Mouse (Mus musculus) heart, embryonic 15.5 days (tissue): ENCODE results near the gene Ptprs. TPM values are rescaled to one million over a fixed set of nuclear protein-coding genes. Genes with fewer than 3 reads are reported as not detected.

ENCODE experiments used
- ATAC-seq: fragments of 200-750 bp; cut with Nextera tagmentation; replicated peaks from 2 replicates; pipeline ENCODE4 v1.8.0; 2017; ENCODE audit warnings: low read depth, moderate TSS enrichment; ENCODE audit not compliant: insufficient number of reproducible peaks, insufficient read depth, low FRiP score
- H3K27ac ChIP-seq: fragments of 300-500 bp; sonication (generic); 2 replicates; pipeline ENCODE4 v1.5.1; 2015; ENCODE audit warnings: mild to moderate bottlenecking, inconsistent platforms
- H3K27me3 ChIP-seq: fragments of 300-500 bp; sonication (generic); 2 replicates; pipeline ENCODE4 v1.6.1; 2015; ENCODE audit warnings: inconsistent platforms
- H3K36me3 ChIP-seq: fragments of 300-500 bp; sonication (generic); 2 replicates; pipeline ENCODE4 v1.6.1; 2015; ENCODE audit warnings: mild to moderate bottlenecking, inconsistent platforms
- H3K4me1 ChIP-seq: fragments of 300-500 bp; sonication (generic); replicated peaks from 2 replicates; pipeline ENCODE4 v1.6.1; 2015; ENCODE audit warnings: inconsistent platforms
- H3K4me2 ChIP-seq: fragments of 300-500 bp; sonication (generic); 2 replicates; pipeline ENCODE4 v1.6.1; 2015; ENCODE audit warnings: inconsistent platforms, mild to moderate bottlenecking, moderate library complexity
- H3K4me3 ChIP-seq: fragments of 300-500 bp; sonication (generic); 2 replicates; pipeline ENCODE4 v1.5.1; 2015; ENCODE audit warnings: mild to moderate bottlenecking, inconsistent platforms
- H3K9ac ChIP-seq: fragments of 300-500 bp; sonication (generic); 2 replicates; pipeline ENCODE4 v1.6.1; 2015; ENCODE audit warnings: mild to moderate bottlenecking, inconsistent platforms
- H3K9me3 ChIP-seq: fragments of 300-500 bp; sonication (generic); replicated peaks from 2 replicates; pipeline ENCODE4 v1.6.1; 2016; ENCODE audit warnings: inconsistent platforms
- WGBS: fragments of 180-500 bp; shearing (Covaris S2); methylation state at CpG from one replicate; pipeline ENCODE4 v1.1.7; 2015; ENCODE audit warnings: mixed read lengths; 5-methylcytosine and 5-hydroxymethylcytosine counted together
- polyA plus RNA-seq: library from polyadenylated mRNA; unstranded; fragments of >200 nt; fragmentation: Nextera tagmentation; extraction: Ambion mirVana; gene quantifications from 2 replicates; pipeline ENCODE4 v1.2.1, GENCODE M21; 2015

Ptprs gene
- polyA plus RNA-seq, 1 experiment from 2014 or later, result 37.6 TPM

- 84% methylated on average over 14 of the region's 14 CpGs for WGBS
- ATAC-seq, result no peak
- Histone ChIP-seq H3K4me2 (no peak overlapping the region), H3K36me3 (peaks cover 38% of the 10 kb centered on the region), H3K4me3 (no peak overlapping the region), H3K9me3 (no peaks in the 10 kb centered on the region), H3K4me1 (peaks cover 10% of the 10 kb centered on the region), H3K9ac (no peak overlapping the region), H3K27ac (no peak overlapping the region), H3K27me3 (no peaks in the 10 kb centered on the region)
These were observed 30.9 kb downstream of the Ptprs start for GRCm38 (mm10) chr17:56445397-56445796.

- H3K9ac ChIP-seq, result no peak overlapping the region
- no peaks in the 10 kb centered on the region for H3K27me3 ChIP-seq
- H3K27ac ChIP-seq, result no peak overlapping the region
- 81% methylated on average over 3 of the region's 3 CpGs for WGBS
- H3K4me3 ChIP-seq, result no peak overlapping the region
- ATAC-seq, result no peak
- H3K9me3 ChIP-seq, result no peaks in the 10 kb centered on the region
- H3K4me1 ChIP-seq, result peaks cover 10% of the 10 kb centered on the region
- H3K4me2 ChIP-seq, result no peak overlapping the region
- peaks cover 32% of the 10 kb centered on the region for H3K36me3 ChIP-seq
These were observed 31.5 kb downstream of the Ptprs start for GRCm38 (mm10) chr17:56444771-56445170.

GRCm38 (mm10) chr17:56443341-56443795 is 32.9 kb downstream of the Ptprs start:
- no peak for ATAC-seq
- H3K27ac ChIP-seq, result no peak overlapping the region; the same call in 1 of the 2 replicates
- H3K27me3 ChIP-seq, result no peaks in the 10 kb centered on the region
- no peak overlapping the region for H3K9ac ChIP-seq
- no peak overlapping the region for H3K4me3 ChIP-seq
- WGBS, result 72% methylated on average over 5 of the region's 5 CpGs
- H3K36me3 ChIP-seq, result peaks cover 18% of the 10 kb centered on the region
- H3K4me2 ChIP-seq, result no peak overlapping the region
- no peaks in the 10 kb centered on the region for H3K9me3 ChIP-seq
- peaks cover 10% of the 10 kb centered on the region for H3K4me1 ChIP-seq

GRCm38 (mm10) chr17:56442316-56442715 is 34.0 kb downstream of the Ptprs start:
- H3K27me3 ChIP-seq, result no peaks in the 10 kb centered on the region
- H3K4me1 ChIP-seq, result peaks cover 10% of the 10 kb centered on the region
- no peak overlapping the region for H3K4me3 ChIP-seq
- no peak overlapping the region for H3K4me2 ChIP-seq
- peaks cover 23% of the 10 kb centered on the region for H3K36me3 ChIP-seq
- WGBS, result 79% methylated on average over 6 of the region's 6 CpGs
- H3K27ac ChIP-seq, result no peak overlapping the region
- no peak for ATAC-seq
- H3K9me3 ChIP-seq, result no peaks in the 10 kb centered on the region
- H3K9ac ChIP-seq, result no peak overlapping the region

- Histone ChIP-seq H3K4me1 (peaks cover 10% of the 10 kb centered on the region), H3K27me3 (no peaks in the 10 kb centered on the region), H3K4me3 (no peak overlapping the region), H3K4me2 (no peak overlapping the region), H3K9ac (no peak overlapping the region), H3K9me3 (peaks cover 5% of the 10 kb centered on the region; the same call in 1 of the 2 replicates), H3K36me3 (peaks cover 43% of the 10 kb centered on the region), H3K27ac (no peak overlapping the region)
- ATAC-seq, result no peak
- 85% methylated on average over 15 of the region's 15 CpGs for WGBS
These were observed 36.4 kb downstream of the Ptprs start for GRCm38 (mm10) chr17:56439731-56440460.

GRCm38 (mm10) chr17:56431582-56431981 is 44.7 kb downstream of the Ptprs start:
- no peak overlapping the region for H3K4me2 ChIP-seq
- WGBS, result 88% methylated on average over 3 of the region's 3 CpGs
- H3K36me3 ChIP-seq, result peaks cover 55% of the 10 kb centered on the region
- H3K27me3 ChIP-seq, result no peaks in the 10 kb centered on the region
- no peak overlapping the region for H3K4me3 ChIP-seq
- peaks cover 1% of the 10 kb centered on the region; the same call in 1 of the 2 replicates for H3K9me3 ChIP-seq
- H3K27ac ChIP-seq, result no peak overlapping the region
- no peaks in the 10 kb centered on the region for H3K4me1 ChIP-seq
- no peak overlapping the region for H3K9ac ChIP-seq
- ATAC-seq, result no peak

- 79% methylated on average over 28 of the region's 28 CpGs for WGBS
- peaks cover 40% of the 10 kb centered on the region for H3K36me3 ChIP-seq
- no peak for ATAC-seq
- no peak overlapping the region for H3K27ac ChIP-seq
- no peak overlapping the region for H3K4me3 ChIP-seq
- H3K27me3 ChIP-seq, result no peaks in the 10 kb centered on the region
- H3K4me2 ChIP-seq, result no peak overlapping the region
- H3K4me1 ChIP-seq, result peaks cover 16% of the 10 kb centered on the region
- H3K9me3 ChIP-seq, result no peaks in the 10 kb centered on the region
- no peak overlapping the region for H3K9ac ChIP-seq
These were observed 48.4 kb downstream of the Ptprs start for GRCm38 (mm10) chr17:56427857-56428256.

GRCm38 (mm10) chr17:56425941-56426340 is 50.3 kb downstream of the Ptprs start:
- Histone ChIP-seq H3K9me3 (no peaks in the 10 kb centered on the region), H3K4me3 (peak overlapping the region; percentile 53), H3K9ac (peak overlapping the region; percentile 48), H3K27ac (no peak overlapping the region), H3K27me3 (no peaks in the 10 kb centered on the region), H3K4me2 (peak overlapping the region; percentile 93), H3K36me3 (peaks cover 53% of the 10 kb centered on the region), H3K4me1 (peaks cover 16% of the 10 kb centered on the region)
- ATAC-seq, result no peak
- WGBS, result 43% methylated on average over 3 of the region's 3 CpGs

GRCm38 (mm10) chr17:56425584-56425914 is 50.7 kb downstream of the Ptprs start:
- Histone ChIP-seq H3K36me3 (peaks cover 57% of the 10 kb centered on the region), H3K27ac (no peak overlapping the region), H3K9ac (peak overlapping the region; percentile 48), H3K4me1 (peaks cover 16% of the 10 kb centered on the region), H3K27me3 (no peaks in the 10 kb centered on the region), H3K9me3 (no peaks in the 10 kb centered on the region), H3K4me3 (peak overlapping the region; percentile 53), H3K4me2 (peak overlapping the region; percentile 93)
- peak; percentile 79 for ATAC-seq
- under 1% methylated on average over 47 of the region's 47 CpGs for WGBS

GRCm38 (mm10) chr17:56424726-56425583 is 51.3 kb downstream of the Ptprs start:
- Histone ChIP-seq H3K9ac (peak overlapping the region; percentile 48), H3K27me3 (no peaks in the 10 kb centered on the region), H3K36me3 (peaks cover 63% of the 10 kb centered on the region), H3K4me2 (peak overlapping the region; percentile 93), H3K4me3 (peak overlapping the region; percentile 53), H3K4me1 (peaks cover 16% of the 10 kb centered on the region), H3K27ac (no peak overlapping the region), H3K9me3 (no peaks in the 10 kb centered on the region)
- ATAC-seq, result peak; percentile 56
- 20% methylated on average over 74 of the region's 77 CpGs for WGBS

- H3K27ac ChIP-seq, result no peak overlapping the region
- peaks cover 3% of the 10 kb centered on the region for H3K4me1 ChIP-seq
- no peak overlapping the region for H3K9ac ChIP-seq
- 98% methylated on average over 2 of the region's 2 CpGs for WGBS
- H3K9me3 ChIP-seq, result no peaks in the 10 kb centered on the region
- no peak for ATAC-seq
- peaks cover 84% of the 10 kb centered on the region for H3K36me3 ChIP-seq
- H3K4me2 ChIP-seq, result no peak overlapping the region
- H3K4me3 ChIP-seq, result no peak overlapping the region
- H3K27me3 ChIP-seq, result no peaks in the 10 kb centered on the region
These were observed 56.3 kb downstream of the Ptprs start for GRCm38 (mm10) chr17:56420022-56420421.
